Mouse (Mus musculus): ENCODE results near the gene Uba1. TPM values are rescaled to one million over a fixed set of nuclear protein-coding genes. Genes with fewer than 3 reads are reported as not detected.

Uba1 gene
- 92.2 and 98.5 TPM in 2 replicates for polyA plus RNA-seq (2015; fragmentation: Nextera tagmentation; extraction: Ambion mirVana)

- Histone ChIP-seq H3K27ac (replicated peaks) (peak within 1 kb of the TSS; percentile 62), H3K4me2 (peak within 1 kb of the TSS; percentile 83), H3K4me1 (replicated peaks) (0 out of 2 replicates have a peak, but pooled peaks cover 12% of the 10 kb centered on the region), H3K27me3 (no peaks in the 10 kb centered on the region), H3K9ac (peak within 1 kb of the TSS; percentile 57), H3K4me3 (replicated peaks) (peak within 1 kb of the TSS; percentile 63), H3K36me3 (replicated peaks) (no peaks in the 10 kb centered on the region), H3K9me3 (replicated peaks) (no peaks in the 10 kb centered on the region)
- ATAC-seq (ENCODE audit: insufficient read depth): peak; percentile 78
- WGBS (ENCODE audit: insufficient replicate concordance): 13% methylated on average over 27 of the region's 27 CpGs
Measured at GRCm38 (mm10) chrX:20658026-20658652, at the start of gene Uba1. TSS of gene Uba1 (plus strand) at chrX:20658326.

GRCm38 (mm10) chrX:20608500-20608899 is 49.6 kb upstream of the Uba1 start:
- no peak overlapping the region for H3K4me3 ChIP-seq (replicated peaks)
- no peak overlapping the region for H3K4me2 ChIP-seq
- ATAC-seq (ENCODE audit: insufficient read depth): no peak
- no peak overlapping the region for H3K9ac ChIP-seq
- no peak overlapping the region for H3K27ac ChIP-seq (replicated peaks)
- no peaks in the 10 kb centered on the region for H3K27me3 ChIP-seq
- WGBS (ENCODE audit: insufficient replicate concordance): 77% methylated on average over 4 of the region's 4 CpGs
- H3K36me3 ChIP-seq (replicated peaks): no peaks in the 10 kb centered on the region
- H3K9me3 ChIP-seq (replicated peaks): no peaks in the 10 kb centered on the region
- no peaks in the 10 kb centered on the region for H3K4me1 ChIP-seq (replicated peaks)

- Histone ChIP-seq H3K36me3 (replicated peaks) (peaks cover 42% of the 10 kb centered on the region), H3K27ac (replicated peaks) (peak overlapping the region; percentile 91), H3K9me3 (replicated peaks) (no peaks in the 10 kb centered on the region), H3K27me3 (no peaks in the 10 kb centered on the region), H3K4me1 (replicated peaks) (peaks cover 17% of the 10 kb centered on the region), H3K4me3 (replicated peaks) (peak overlapping the region; percentile 76), H3K9ac (peak overlapping the region; percentile 66), H3K4me2 (peak overlapping the region; percentile 65)
- ATAC-seq (ENCODE audit: insufficient read depth): peak; percentile 5
- WGBS (ENCODE audit: insufficient replicate concordance): 10% methylated on average over 17 of the region's 17 CpGs
Measured at GRCm38 (mm10) chrX:20616861-20617175, 41.3 kb upstream of the Uba1 start.

GRCm38 (mm10) chrX:20617176-20617902 is 40.8 kb upstream of the Uba1 start, which contains the start of the genes Rbm10 and Ndufb11:
TSS of gene Rbm10 (plus strand) at chrX:20617503.
TSS of gene Ndufb11 (minus strand) at chrX:20617619.
- 13% methylated on average over 48 of the region's 49 CpGs for WGBS (ENCODE audit: insufficient replicate concordance)
- Histone ChIP-seq H3K4me1 (replicated peaks) (peaks cover 17% of the 10 kb centered on the region), H3K9me3 (replicated peaks) (no peaks in the 10 kb centered on the region), H3K27me3 (no peaks in the 10 kb centered on the region), H3K36me3 (replicated peaks) (peaks cover 46% of the 10 kb centered on the region), H3K4me3 (replicated peaks) (peak within 1 kb of the TSS; percentile 76), H3K27ac (replicated peaks) (peak within 1 kb of the TSS; percentile 91), H3K4me2 (peak within 1 kb of the TSS; percentile 65), H3K9ac (peak within 1 kb of the TSS; percentile 75)
- ATAC-seq (ENCODE audit: insufficient read depth): peak; percentile 99

- Histone ChIP-seq H3K4me1 (replicated peaks) (peaks cover 17% of the 10 kb centered on the region), H3K4me3 (replicated peaks) (peak overlapping the region; percentile 76), H3K4me2 (peak overlapping the region; percentile 64), H3K27ac (replicated peaks) (peak overlapping the region; percentile 91), H3K27me3 (no peaks in the 10 kb centered on the region), H3K9ac (peak overlapping the region; percentile 75), H3K36me3 (replicated peaks) (peaks cover 52% of the 10 kb centered on the region), H3K9me3 (replicated peaks) (no peaks in the 10 kb centered on the region)
- WGBS (ENCODE audit: insufficient replicate concordance): 15% methylated on average over 31 of the region's 31 CpGs
- ATAC-seq (ENCODE audit: insufficient read depth): peak; percentile 18
Measured at GRCm38 (mm10) chrX:20617903-20618399, 40.2 kb upstream of the Uba1 start.

GRCm38 (mm10) chrX:20638141-20638540 is 20.0 kb upstream of the Uba1 start:
- Histone ChIP-seq H3K4me2 (no peak overlapping the region), H3K4me1 (replicated peaks) (no peaks in the 10 kb centered on the region), H3K9me3 (replicated peaks) (no peaks in the 10 kb centered on the region), H3K27me3 (no peaks in the 10 kb centered on the region), H3K27ac (replicated peaks) (no peak overlapping the region), H3K4me3 (replicated peaks) (no peak overlapping the region), H3K9ac (no peak overlapping the region), H3K36me3 (replicated peaks) (peaks cover 82% of the 10 kb centered on the region)
- WGBS (ENCODE audit: insufficient replicate concordance): 82% methylated on average over 2 of the region's 2 CpGs
- no peak for ATAC-seq (ENCODE audit: insufficient read depth)

GRCm38 (mm10) chrX:20644780-20645179 is 13.3 kb upstream of the Uba1 start:
- no peaks in the 10 kb centered on the region for H3K27me3 ChIP-seq
- no peaks in the 10 kb centered on the region for H3K9me3 ChIP-seq (replicated peaks)
- ATAC-seq (ENCODE audit: insufficient read depth): no peak
- H3K4me2 ChIP-seq: no peak overlapping the region
- no peak overlapping the region for H3K9ac ChIP-seq
- no peak overlapping the region for H3K27ac ChIP-seq (replicated peaks)
- no peaks in the 10 kb centered on the region for H3K4me1 ChIP-seq (replicated peaks)
- no peak overlapping the region for H3K4me3 ChIP-seq (replicated peaks)
- WGBS (ENCODE audit: insufficient replicate concordance): 71% methylated on average over 5 of the region's 5 CpGs
- peaks cover 98% of the 10 kb centered on the region for H3K36me3 ChIP-seq (replicated peaks)

- WGBS (ENCODE audit: insufficient replicate concordance): 21% methylated on average over 5 of the region's 5 CpGs
- peak overlapping the region; percentile 57; the same call in 1 of the 2 replicates for H3K9ac ChIP-seq
- H3K4me1 ChIP-seq (replicated peaks): 0 out of 2 replicates have a peak, but pooled peaks cover 12% of the 10 kb centered on the region
- no peaks in the 10 kb centered on the region for H3K36me3 ChIP-seq (replicated peaks)
- peak overlapping the region; percentile 63 for H3K4me3 ChIP-seq (replicated peaks)
- ATAC-seq (ENCODE audit: insufficient read depth): no peak
- peak overlapping the region; percentile 83 for H3K4me2 ChIP-seq
- H3K9me3 ChIP-seq (replicated peaks): no peaks in the 10 kb centered on the region
- no peaks in the 10 kb centered on the region for H3K27me3 ChIP-seq
- no peak overlapping the region for H3K27ac ChIP-seq (replicated peaks)
Measured at GRCm38 (mm10) chrX:20657593-20657992, 533 bp upstream of the Uba1 start.

GRCm38 (mm10) chrX:20658891-20659406 is 823 bp downstream of the Uba1 start:
- Histone ChIP-seq H3K27ac (replicated peaks) (peak overlapping the region; percentile 62), H3K9me3 (replicated peaks) (no peaks in the 10 kb centered on the region), H3K4me1 (replicated peaks) (peaks cover 16% of the 10 kb centered on the region; the same call in 1 of the 2 replicates), H3K27me3 (no peaks in the 10 kb centered on the region), H3K36me3 (replicated peaks) (no peaks in the 10 kb centered on the region), H3K9ac (peak overlapping the region; percentile 57), H3K4me2 (peak overlapping the region; percentile 83), H3K4me3 (replicated peaks) (peak overlapping the region; percentile 63)
- ATAC-seq (ENCODE audit: insufficient read depth): no peak
- WGBS (ENCODE audit: insufficient replicate concordance): 12% methylated on average over 24 of the region's 24 CpGs

- 34% methylated on average over 5 of the region's 5 CpGs for WGBS (ENCODE audit: insufficient replicate concordance)
- H3K27ac ChIP-seq (replicated peaks): no peak overlapping the region
- H3K4me3 ChIP-seq (replicated peaks): 0 out of 2 replicates have a peak overlapping the region, but pooled peaks have one; percentile 73
- H3K9ac ChIP-seq: no peak overlapping the region
- no peaks in the 10 kb centered on the region for H3K9me3 ChIP-seq (replicated peaks)
- ATAC-seq (ENCODE audit: insufficient read depth): no peak
- H3K4me2 ChIP-seq: no peak overlapping the region
- H3K36me3 ChIP-seq (replicated peaks): peaks cover 2% of the 10 kb centered on the region; the same call in 1 of the 2 replicates
- peaks cover 32% of the 10 kb centered on the region for H3K4me1 ChIP-seq (replicated peaks)
- H3K27me3 ChIP-seq: no peaks in the 10 kb centered on the region
Measured at GRCm38 (mm10) chrX:20662317-20662715, 4.2 kb downstream of the Uba1 start.

Data from liver, embryonic 15.5 days (tissue).